ENCODE assay signal across 8 mouse cellular contexts in the genomic region with DNA sequence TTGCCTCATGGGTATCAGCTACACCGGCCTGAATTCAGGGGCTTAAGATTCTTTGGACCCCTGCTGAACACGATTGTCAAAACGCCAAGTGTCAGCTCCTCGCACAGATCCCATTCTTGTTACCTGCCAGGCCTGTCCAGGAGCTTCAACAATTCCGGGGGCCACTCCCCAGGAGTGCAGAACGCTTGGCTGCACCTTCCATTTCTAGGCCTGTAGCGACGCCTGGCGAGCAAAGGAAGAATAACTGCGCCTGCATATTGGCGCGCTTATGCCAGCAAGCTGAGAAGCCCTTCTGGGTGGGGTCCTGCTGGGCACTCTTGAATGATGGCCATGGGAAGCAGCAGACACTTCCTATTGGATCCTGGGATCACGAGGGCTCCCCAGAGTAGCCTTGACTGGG. TPM values are rescaled to one million over a fixed set of nuclear protein-coding genes. Genes with fewer than 3 reads are reported as not detected.
DNase-seq lines count a peak whose midpoint lies in the region; ATAC-seq lines count a peak whose summit lies in the region.

No protein-coding gene starts in this region.

- no peak overlapping the region for H3K27ac ChIP-seq in intestine, embryonic 15.5 days

- peak overlapping the region; percentile 23; the same call in 1 of the 2 replicates for H3K4me3 ChIP-seq in intestine, embryonic 15.5 days (replicated peaks)

- H3K4me1 ChIP-seq in intestine, embryonic 15.5 days (replicated peaks), result peaks cover 2% of the 10 kb centered on the region; the same call in 1 of the 2 replicates

- DNase-seq in adrenal gland, adult 18-20 months (ENCODE audit: low spot score in 2 of 2), result peak; percentile 73 to 77
- peak; percentile 88 for DNase-seq in embryo, embryonic 10.5 days (ENCODE audit: low spot score)
- DNase-seq in gastrocnemius, postnatal 4 days (ENCODE audit: low spot score in 2 of 2), result peak; percentile 57 to 69
- DNase-seq in left cerebral cortex, postnatal 14 days (ENCODE audit: low spot score in 2 of 2), result peak; percentile 71 to 84
- peak; percentile 56 to 65 for DNase-seq in right cerebral cortex, postnatal 36 days (ENCODE audit: low spot score in 2 of 2)
- peak; percentile 72 to 80 for DNase-seq in urinary bladder, postnatal 36 days (ENCODE audit: low spot score in 2 of 2)

- peak overlapping the region; percentile 54 for H3K4me2 ChIP-seq in intestine, embryonic 15.5 days (replicated peaks)

- intact Hi-C loops in left cerebral cortex, postnatal 14 days (cut with DNase I), result loop anchor here (1.0 to 10.0 kb wide), 5 partner anchors 124 to 404 kb away; partner anchors contain the start of genes Kat7 and Slc35b1

- H3K36me3 ChIP-seq in intestine, embryonic 15.5 days, result no peaks in the 10 kb centered on the region

- peak; percentile 68 for ATAC-seq in intestine, embryonic 15.5 days
- peak; percentile 51 for ATAC-seq in megakaryocyte-erythroid progenitor cell, adult 5-6 weeks (replicated peaks; ENCODE audit: low FRiP score, low TSS enrichment, poor library complexity, severe bottlenecking)

- H3K27me3 ChIP-seq in intestine, embryonic 15.5 days (replicated peaks), result peaks cover 7% of the 10 kb centered on the region; the same call in 1 of the 2 replicates

- peak overlapping the region; percentile 27; the same call in 1 of the 2 replicates for H3K9ac ChIP-seq in intestine, embryonic 15.5 days

- H3K9me3 ChIP-seq in intestine, embryonic 15.5 days, result no peaks in the 10 kb centered on the region

- WGBS in intestine, embryonic 15.5 days, result 2% methylated on average over 13 of the region's 13 CpGs

RNA-seq across cellular contexts. Expression of gene Nxph3, which starts 7.2 kb away (rescaled TPM):
- 1 to 10 TPM; 2.3 to 9.4 TPM for total RNA-seq in adrenal gland, adult 18-20 months (2021)
- 1 to 10 TPM; 1.3 to 1.8 TPM for total RNA-seq in gastrocnemius, postnatal 4 days (2021)
- polyA plus RNA-seq in intestine, embryonic 15.5 days (2015; fragmentation: Nextera tagmentation; extraction: Ambion mirVana), result 0.46 and 0.58 TPM in 2 replicates
- 10 to 100 TPM; 32.5 to 46.2 TPM for total RNA-seq in left cerebral cortex, postnatal 14 days (2021)
- total RNA-seq in megakaryocyte-erythroid progenitor cell, adult 5-6 weeks (2014; fragmentation: Nextera tagmentation), result not detected in 2 replicates
- not detected in 2 replicates for total RNA-seq in megakaryocyte-erythroid progenitor cell, adult 5-6 weeks (2017)
